In genomic region chr15:79683707-79684465, GRCm38 (mm10) we compare ENCODE assay signal across 8 mouse cellular contexts. TPM values are rescaled to one million over a fixed set of nuclear protein-coding genes. Genes with fewer than 3 reads are reported as not detected.
A peak's percentile ranks its signal among the peaks of the same experiment; 100 is the strongest.
DNase-seq lines count a peak whose midpoint lies in the region; ATAC-seq and TF ChIP-seq lines count a peak whose summit lies in the region.

No protein-coding gene starts in this region.

- WGBS in limb, embryonic 10.5 days: 81% methylated on average over 19 of the region's 19 CpGs
- WGBS in small intestine, adult 2 months: 31% methylated on average over 19 of the region's 19 CpGs

- no peak overlapping the region for H3K27ac ChIP-seq in limb, embryonic 10.5 days
- H3K27ac ChIP-seq in small intestine, adult 2 months (ENCODE audit: insufficient read depth, low read depth, low read length): peak overlapping the region; percentile 39; the same call in 1 of the 2 replicates

- H3K4me3 ChIP-seq in limb, embryonic 10.5 days: peak overlapping the region; percentile 92; the same call in 1 of the 2 replicates
- 0 out of 2 replicates have a peak overlapping the region, but pooled peaks have one; percentile 9 for H3K4me3 ChIP-seq in small intestine, adult 2 months (ENCODE audit: low read depth, low read length)

- no peaks in the 10 kb centered on the region for H3K9me3 ChIP-seq in limb, embryonic 10.5 days (replicated peaks)

- peaks cover 46% of the 10 kb centered on the region for H3K4me1 ChIP-seq in limb, embryonic 10.5 days
- peaks cover 30% of the 10 kb centered on the region; the same call in 1 of the 2 replicates for H3K4me1 ChIP-seq in small intestine, adult 2 months (ENCODE audit: control insufficient read depth, insufficient read depth, insufficient read length, low read length)

- H3K27me3 ChIP-seq in limb, embryonic 10.5 days (ENCODE audit: low read depth, poor library complexity, severe bottlenecking): no peaks in the 10 kb centered on the region
- no peaks in the 10 kb centered on the region for H3K27me3 ChIP-seq in small intestine, adult 2 months (ENCODE audit: control insufficient read depth, insufficient read depth, low read length)

- ATAC-seq in frontal cortex, adult (ENCODE audit: low TSS enrichment): peak; percentile 24

- TF ChIP-seq POLR2A in small intestine, adult 2 months (IDR thresholded peaks at IDR 0.05; ENCODE audit: low read depth, low read length): no peak

- no peak for TF ChIP-seq CTCF in small intestine, adult 2 months (IDR thresholded peaks at IDR 0.05; ENCODE audit: extremely low read depth, insufficient read length, insufficient replicate concordance, low read depth, low read length)

- peaks cover 27% of the 10 kb centered on the region for H3K36me3 ChIP-seq in limb, embryonic 10.5 days
- 0 out of 2 replicates have a peak, but pooled peaks cover 2% of the 10 kb centered on the region for H3K36me3 ChIP-seq in small intestine, adult 2 months (ENCODE audit: control insufficient read depth, insufficient read depth, low read length)

- no peak for DNase-seq in frontal cortex, postnatal 25 days (ENCODE audit: low spot score in 2 of 2)
- DNase-seq in urinary bladder, postnatal 14 days (ENCODE audit: low spot score): peak; percentile 56
- DNase-seq in urinary bladder, postnatal 4 days (ENCODE audit: low spot score in 2 of 2): no peak
- DNase-seq in limb, embryonic 10.5 days (ENCODE audit: low spot score): no peak
- DNase-seq in embryo, embryonic 11 days: no peak
- DNase-seq in B cell, adult 2 months: no peak

RNA-seq across cellular contexts. Expression of gene Josd1, which starts 3.8 kb away (rescaled TPM):
- polyA plus RNA-seq in limb, embryonic 10.5 days (2016; fragmentation: Nextera tagmentation; extraction: Ambion mirVana): 23.8 and 24.6 TPM in 2 replicates
- 9.5 and 14.2 TPM in 2 replicates for polyA plus RNA-seq in small intestine, adult 2 months (2012; rRNA removed)

RNA-seq across cellular contexts. Expression of gene Gtpbp1, which starts 6.8 kb away (rescaled TPM):
- 48.6 and 53.9 TPM in 2 replicates for polyA plus RNA-seq in limb, embryonic 10.5 days (2016; fragmentation: Nextera tagmentation; extraction: Ambion mirVana)
- polyA plus RNA-seq in small intestine, adult 2 months (2012; rRNA removed): 18.6 and 34.9 TPM in 2 replicates

RNA-seq across cellular contexts. Expression of gene Tomm22, which starts 13.2 kb away (rescaled TPM):
- 253 and 284 TPM in 2 replicates for polyA plus RNA-seq in limb, embryonic 10.5 days (2016; fragmentation: Nextera tagmentation; extraction: Ambion mirVana)
- polyA plus RNA-seq in small intestine, adult 2 months (2012; rRNA removed): 13.8 and 21.7 TPM in 2 replicates

RNA-seq across cellular contexts. Expression of gene Cby1, which starts 24.9 kb away (rescaled TPM):
- polyA plus RNA-seq in limb, embryonic 10.5 days (2016; fragmentation: Nextera tagmentation; extraction: Ambion mirVana): 58.4 and 65.6 TPM in 2 replicates
- polyA plus RNA-seq in small intestine, adult 2 months (2012; rRNA removed): 3.1 and 5.6 TPM in 2 replicates

RNA-seq across cellular contexts. Expression of gene Fam227a, which starts 25.1 kb away (rescaled TPM):
- polyA plus RNA-seq in limb, embryonic 10.5 days (2016; fragmentation: Nextera tagmentation; extraction: Ambion mirVana): 1.0 and 2.1 TPM in 2 replicates
- polyA plus RNA-seq in small intestine, adult 2 months (2012; rRNA removed): 0.06 and 0.25 TPM in 2 replicates

Comparison
In these comparisons a context has a peak if more than half of its experiments do, and no peak if none do; other contexts are left out.
1. RNA of gene Tomm22, which starts 13.2 kb away (polyA plus RNA-seq): 253 to 284 TPM in limb, embryonic 10.5 days; 13.8 to 21.7 TPM in small intestine, adult 2 months; every median in the first group is over 10 times any median in the second.